Mouse (Mus musculus): Measurements from ENCODE around the gene Diaph3.
"Not testable (repeated sequence)": the region's sequence is repeated elsewhere in the genome, so short reads cannot be mapped to it uniquely, and the experiment has no call there.

Diaph3 gene

GRCm38 (mm10) chr14:86738916-86739315 is 402.1 kb downstream of the Diaph3 start:
- no peak for DNase-seq (ENCODE audit: low spot score in 2 of 2)

- no peak for DNase-seq (ENCODE audit: low spot score in 2 of 2)
These were observed 404.4 kb downstream of the Diaph3 start for GRCm38 (mm10) chr14:86736646-86737045.

- no peak for DNase-seq (ENCODE audit: low spot score in 2 of 2)
These were observed 409.7 kb downstream of the Diaph3 start for GRCm38 (mm10) chr14:86731300-86731699.

GRCm38 (mm10) chr14:86729617-86730098 is 411.4 kb downstream of the Diaph3 start:
- DNase-seq (ENCODE audit: low spot score in 2 of 2), result no peak

GRCm38 (mm10) chr14:86727538-86728045 is 413.4 kb downstream of the Diaph3 start:
- DNase-seq (ENCODE audit: low spot score in 2 of 2), result no peak

GRCm38 (mm10) chr14:86721768-86722167 is 419.3 kb downstream of the Diaph3 start:
- DNase-seq (ENCODE audit: low spot score in 2 of 2), result no peak

GRCm38 (mm10) chr14:86721082-86721481 is 420.0 kb downstream of the Diaph3 start:
- DNase-seq (ENCODE audit: low spot score in 2 of 2), result no peak

GRCm38 (mm10) chr14:86720408-86720807 is 420.6 kb downstream of the Diaph3 start:
- not testable (repeated sequence) for DNase-seq (ENCODE audit: low spot score in 2 of 2)

GRCm38 (mm10) chr14:86714088-86714690 is 426.8 kb downstream of the Diaph3 start:
- no peak for DNase-seq (ENCODE audit: low spot score in 2 of 2)

GRCm38 (mm10) chr14:86704080-86704479 is 437.0 kb downstream of the Diaph3 start:
- no peak for DNase-seq (ENCODE audit: low spot score in 2 of 2)

- no peak for DNase-seq (ENCODE audit: low spot score in 2 of 2)
These were observed 439.9 kb downstream of the Diaph3 start for GRCm38 (mm10) chr14:86701145-86701544.

GRCm38 (mm10) chr14:86697887-86698286 is 443.1 kb downstream of the Diaph3 start:
- no peak for DNase-seq (ENCODE audit: low spot score in 2 of 2)

- no peak for DNase-seq (ENCODE audit: low spot score in 2 of 2)
These were observed 448.3 kb downstream of the Diaph3 start for GRCm38 (mm10) chr14:86692714-86693113.

GRCm38 (mm10) chr14:86691298-86691697 is 449.7 kb downstream of the Diaph3 start:
- no peak for DNase-seq (ENCODE audit: low spot score in 2 of 2)

GRCm38 (mm10) chr14:86684585-86685503 is 456.2 kb downstream of the Diaph3 start:
- DNase-seq (ENCODE audit: low spot score in 2 of 2), result no peak

GRCm38 (mm10) chr14:86681951-86682350 is 459.1 kb downstream of the Diaph3 start:
- no peak for DNase-seq (ENCODE audit: low spot score in 2 of 2)

- no peak for DNase-seq (ENCODE audit: low spot score in 2 of 2)
These were observed 462.0 kb downstream of the Diaph3 start for GRCm38 (mm10) chr14:86678992-86679391.

GRCm38 (mm10) chr14:86678179-86678780 is 462.8 kb downstream of the Diaph3 start:
- DNase-seq (ENCODE audit: low spot score in 2 of 2), result no peak

GRCm38 (mm10) chr14:86677015-86677414 is 464.0 kb downstream of the Diaph3 start:
- no peak for DNase-seq (ENCODE audit: low spot score in 2 of 2)

- DNase-seq (ENCODE audit: low spot score in 2 of 2), result no peak
These were observed 465.7 kb downstream of the Diaph3 start for GRCm38 (mm10) chr14:86675314-86675713.

GRCm38 (mm10) chr14:86662846-86663245 is 478.2 kb downstream of the Diaph3 start:
- DNase-seq (ENCODE audit: low spot score in 2 of 2), result no peak

GRCm38 (mm10) chr14:86660556-86660955 is 480.5 kb downstream of the Diaph3 start:
- DNase-seq (ENCODE audit: low spot score in 2 of 2), result peak in 1 of 2 experiments; percentile 43

Measured in frontal cortex, postnatal 36 days (tissue).